Mouse (Mus musculus) large intestine, adult 2 months (tissue): ENCODE results near the gene Fggy. TPM values are rescaled to one million over a fixed set of nuclear protein-coding genes. Genes with fewer than 3 reads are reported as not detected.

Experiments
- DNase-seq: peaks from one replicate; pipeline ENCODE4 v3.0.0-alpha.2; 2012; ENCODE audit warnings: low read depth, low spot score
- WGBS: fragments of 180-500 bp; shearing (Covaris S2); methylation state at CpG from one replicate; pipeline ENCODE4 v1.1.7; 2018; 5-methylcytosine and 5-hydroxymethylcytosine counted together
- polyA plus RNA-seq: library from polyadenylated mRNA; depleted of rRNA; stranded (reverse); fragments of >200 nt; gene quantifications from 2 replicates; pipeline ENCODE4 v1.2.3, GENCODE M21; 2012

Gene Fggy
- polyA plus RNA-seq, 1 experiment = 2.9 TPM

GRCm38 (mm10) chr4:95752538-95753188, 195.4 kb downstream of the Fggy start:
- 87% methylated on average over 6 of the region's 6 CpGs for WGBS

GRCm38 (mm10) chr4:95759027-95759731, 201.9 kb downstream of the Fggy start:
- WGBS = 43% methylated on average over 5 of the region's 5 CpGs
- DNase-seq = no peak

More at GRCm38 (mm10) chr4:95752538-95753188, 195.4 kb downstream of the Fggy start:
- DNase-seq = no peak

- WGBS = 70% methylated on average over 2 of the region's 2 CpGs
- DNase-seq = no peak
Measured at GRCm38 (mm10) chr4:95765359-95765758, 208.1 kb downstream of the Fggy start.

- no peak for DNase-seq
- 71% methylated on average over 5 of the region's 5 CpGs for WGBS
Measured at GRCm38 (mm10) chr4:95770469-95770868, 213.2 kb downstream of the Fggy start.

- DNase-seq = no peak
- 39% methylated on average over 3 of the region's 3 CpGs for WGBS
Measured at GRCm38 (mm10) chr4:95771542-95771941, 214.2 kb downstream of the Fggy start.

GRCm38 (mm10) chr4:95771945-95772344, 214.6 kb downstream of the Fggy start:
- DNase-seq = peak; percentile 36
- WGBS = 27% methylated on average over 4 of the region's 4 CpGs

GRCm38 (mm10) chr4:95772663-95773062, 215.4 kb downstream of the Fggy start:
- no peak for DNase-seq
- 69% methylated on average over 3 of the region's 3 CpGs for WGBS

GRCm38 (mm10) chr4:95775574-95775973, 218.3 kb downstream of the Fggy start:
- DNase-seq = no peak
- 75% methylated on average over 3 of the region's 3 CpGs for WGBS

GRCm38 (mm10) chr4:95777839-95778238, 220.5 kb downstream of the Fggy start:
- DNase-seq = no peak
- WGBS = 66% methylated on average over 2 of the region's 2 CpGs

GRCm38 (mm10) chr4:95778528-95778927, 221.2 kb downstream of the Fggy start:
- 74% methylated on average over 4 of the region's 4 CpGs for WGBS
- DNase-seq = no peak

- 78% methylated on average over 4 of the region's 4 CpGs for WGBS
- no peak for DNase-seq
Measured at GRCm38 (mm10) chr4:95784146-95784895, 227.0 kb downstream of the Fggy start.

- DNase-seq = no peak
- WGBS = 45% methylated on average over 2 of the region's 2 CpGs
Measured at GRCm38 (mm10) chr4:95787609-95788008, 230.3 kb downstream of the Fggy start.

GRCm38 (mm10) chr4:95788867-95789266, 231.6 kb downstream of the Fggy start:
- DNase-seq = no peak
- 67% methylated on average over 2 of the region's 2 CpGs for WGBS

GRCm38 (mm10) chr4:95791913-95792475, 234.7 kb downstream of the Fggy start:
- DNase-seq = no peak
- 81% methylated on average over 3 of the region's 3 CpGs for WGBS

- DNase-seq = peak; percentile 53
- WGBS = 34% methylated on average over 7 of the region's 7 CpGs
Measured at GRCm38 (mm10) chr4:95793647-95794328, 236.5 kb downstream of the Fggy start.

- 23% methylated on average over 6 of the region's 6 CpGs for WGBS
- DNase-seq = no peak
Measured at GRCm38 (mm10) chr4:95794651-95795050, 237.3 kb downstream of the Fggy start.

- WGBS = 29% methylated on average over 2 of the region's 2 CpGs
- no peak for DNase-seq
Measured at GRCm38 (mm10) chr4:95795283-95795682, 238.0 kb downstream of the Fggy start.

- DNase-seq = no peak
- 94% methylated on average over 2 of the region's 2 CpGs for WGBS
Measured at GRCm38 (mm10) chr4:95819650-95820049, 262.3 kb downstream of the Fggy start.

- 79% methylated on average over 3 of the region's 3 CpGs for WGBS
- no peak for DNase-seq
Measured at GRCm38 (mm10) chr4:95821906-95822579, 264.7 kb downstream of the Fggy start.
